Mouse (Mus musculus): ENCODE measurements around the gene Pkm.

Gene Pkm

DNA sequence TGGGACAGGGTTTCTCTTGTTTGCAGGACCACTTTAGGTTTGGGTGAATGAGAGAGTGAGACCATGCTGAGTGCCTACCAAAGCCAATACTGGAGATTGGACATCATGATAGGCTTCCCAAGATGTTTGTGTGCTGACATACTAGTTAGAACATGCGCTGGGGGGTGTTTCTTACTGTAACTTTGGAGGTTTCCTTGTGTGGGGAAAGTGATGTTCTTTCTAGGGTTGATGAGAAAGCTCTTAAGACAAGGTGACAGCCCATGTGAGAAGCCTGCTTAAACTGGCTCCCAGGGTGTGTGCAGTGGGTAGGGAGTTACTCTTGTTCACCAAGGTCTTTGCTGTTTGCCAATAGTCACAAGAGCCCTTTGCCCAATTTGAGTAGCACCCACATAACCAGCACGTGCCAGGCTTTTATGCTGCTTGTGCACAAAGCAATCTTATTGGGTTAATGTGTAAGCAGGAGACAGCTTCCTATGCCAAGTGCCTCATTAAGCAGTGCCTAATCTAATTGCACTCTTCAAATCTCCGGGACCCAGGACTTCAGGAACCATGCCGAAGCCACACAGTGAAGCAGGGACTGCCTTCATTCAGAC, 8.6 kb downstream of the Pkm start:
- in situ Hi-C loops (cut with MboI, MseI): loop anchor here in 1 of 2 experiments (5.0 kb wide), 1 partner anchor 37 kb away; no protein-coding TSS in a partner anchor

DNA sequence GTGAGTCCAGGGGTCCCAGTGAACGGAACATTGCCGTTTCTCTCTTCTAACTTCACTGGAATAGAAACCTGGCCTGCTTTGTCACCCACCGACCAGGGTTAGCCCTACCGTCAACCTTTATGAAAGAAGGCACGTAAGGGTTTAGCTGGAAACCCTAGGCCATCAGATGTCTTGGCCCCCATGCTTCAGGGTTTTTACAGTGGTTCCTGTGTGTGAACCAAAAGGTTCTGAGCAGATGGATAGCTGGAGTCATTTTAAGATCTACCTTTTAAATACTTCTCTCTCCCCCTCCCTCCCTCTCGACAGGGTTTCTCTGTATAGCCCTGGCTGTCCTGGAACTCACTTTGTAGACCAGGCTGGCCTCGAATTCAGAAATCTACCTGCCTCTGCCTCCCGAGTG, 9.8 kb downstream of the Pkm start:
- in situ Hi-C loops (cut with MboI, MseI): loop anchor here in 1 of 2 experiments (5.0 kb wide), 1 partner anchor 39 kb away; no protein-coding TSS in a partner anchor

DNA sequence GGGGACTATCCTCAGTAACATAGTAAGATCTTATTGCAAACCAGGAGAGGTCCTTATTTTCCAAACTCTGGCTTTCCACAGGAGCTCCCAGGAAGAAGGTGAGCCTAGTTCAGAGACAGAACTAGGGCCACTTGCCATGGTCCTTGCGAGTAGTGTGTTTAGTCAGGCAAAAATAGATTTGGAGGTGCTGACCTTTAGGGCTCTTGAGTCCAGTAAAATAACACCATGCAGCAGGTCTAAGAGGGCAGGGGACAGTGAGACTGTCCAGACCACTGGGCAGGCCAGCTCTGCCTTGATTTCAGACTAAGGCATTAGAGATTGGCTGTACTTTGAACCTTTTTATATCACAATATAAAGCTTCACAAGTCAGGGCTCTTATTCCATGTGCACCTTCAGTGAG, 10.6 kb downstream of the Pkm start:
- in situ Hi-C loops (cut with MboI, MseI): loop anchor here in 1 of 2 experiments (5.0 kb wide), 1 partner anchor 40 kb away; no protein-coding TSS in a partner anchor

- in situ Hi-C loops (cut with MboI, MseI): loop anchor here in 1 of 2 experiments (5.0 kb wide), 1 partner anchor 40 kb away; no protein-coding TSS in a partner anchor
Observed at GRCm38 (mm10) chr9:59667250-59667649, 11.1 kb downstream of the Pkm start.

DNA sequence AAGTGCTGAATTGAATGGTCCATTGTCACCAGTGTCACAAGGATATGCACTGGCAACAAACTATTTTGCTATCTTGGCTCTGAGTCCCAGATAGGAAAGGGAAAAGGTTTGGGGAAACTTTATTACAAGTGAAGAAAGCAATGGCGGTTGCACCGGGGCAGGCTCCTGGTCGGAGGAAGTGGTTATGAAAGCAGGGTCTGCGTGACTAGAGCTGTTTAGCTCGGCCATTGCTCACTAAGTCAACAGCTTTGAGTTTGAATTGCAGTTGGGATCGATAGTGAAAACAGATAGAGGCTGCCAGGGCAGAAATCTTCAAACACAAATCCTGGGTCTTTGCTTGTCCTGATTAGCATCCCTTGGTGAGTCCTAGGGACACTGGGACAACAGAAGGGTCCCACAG, 11.7 kb downstream of the Pkm start:
- in situ Hi-C loops (cut with MboI, MseI): loop anchor here in 1 of 2 experiments (5.0 kb wide), 1 partner anchor 41 kb away; no protein-coding TSS in a partner anchor

DNA sequence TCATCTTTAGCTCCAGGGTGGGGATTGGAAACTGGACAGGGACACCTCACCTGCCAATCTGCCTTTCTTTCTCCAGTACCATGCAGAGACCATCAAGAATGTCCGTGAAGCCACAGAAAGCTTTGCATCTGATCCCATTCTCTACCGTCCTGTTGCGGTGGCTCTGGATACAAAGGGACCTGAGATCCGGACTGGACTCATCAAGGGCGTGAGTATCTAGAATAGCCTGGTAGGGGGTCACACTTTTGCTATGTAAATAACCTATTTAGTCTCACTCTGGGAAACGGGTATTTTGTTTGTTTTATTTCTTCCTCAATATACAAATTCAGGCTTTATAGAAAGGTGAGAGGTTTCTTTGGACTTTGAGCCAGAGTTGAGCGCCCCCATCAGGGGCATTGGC, 12.3 kb downstream of the Pkm start:
- in situ Hi-C loops (cut with MboI, MseI): loop anchor here in 1 of 2 experiments (5.0 kb wide), 1 partner anchor 41 kb away; no protein-coding TSS in a partner anchor

DNA sequence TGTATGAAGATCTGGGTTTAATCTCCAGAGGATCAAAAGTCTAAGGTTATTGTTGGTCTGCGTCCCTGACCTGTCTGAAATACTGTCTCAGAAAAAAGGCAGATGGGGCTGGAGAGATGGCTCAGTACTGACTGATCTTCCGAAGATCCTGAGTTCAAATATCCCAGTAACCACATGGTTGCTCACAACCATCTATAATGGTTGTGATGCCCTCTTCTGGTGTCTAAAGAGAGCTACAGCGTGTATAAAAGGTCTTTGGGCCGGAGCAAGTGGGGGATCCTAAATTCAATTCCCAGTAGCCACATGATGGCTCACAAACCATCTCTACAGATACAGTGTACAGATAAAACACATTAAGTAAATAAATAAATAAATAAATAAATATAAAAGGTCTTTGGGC, 13.0 kb downstream of the Pkm start:
- in situ Hi-C loops (cut with MboI, MseI): loop anchor here in 1 of 2 experiments (5.0 kb wide), 1 partner anchor 42 kb away; no protein-coding TSS in a partner anchor

- in situ Hi-C loops (cut with MboI, MseI): no loop called here
Observed at GRCm38 (mm10) chr9:59672195-59672894, 16.2 kb downstream of the Pkm start.

GRCm38 (mm10) chr9:59673427-59673826, 17.3 kb downstream of the Pkm start:
- in situ Hi-C loops (cut with MboI, MseI): no loop called here

GRCm38 (mm10) chr9:59675598-59675997, 19.4 kb downstream of the Pkm start:
- in situ Hi-C loops (cut with MboI, MseI): no loop called here

DNA sequence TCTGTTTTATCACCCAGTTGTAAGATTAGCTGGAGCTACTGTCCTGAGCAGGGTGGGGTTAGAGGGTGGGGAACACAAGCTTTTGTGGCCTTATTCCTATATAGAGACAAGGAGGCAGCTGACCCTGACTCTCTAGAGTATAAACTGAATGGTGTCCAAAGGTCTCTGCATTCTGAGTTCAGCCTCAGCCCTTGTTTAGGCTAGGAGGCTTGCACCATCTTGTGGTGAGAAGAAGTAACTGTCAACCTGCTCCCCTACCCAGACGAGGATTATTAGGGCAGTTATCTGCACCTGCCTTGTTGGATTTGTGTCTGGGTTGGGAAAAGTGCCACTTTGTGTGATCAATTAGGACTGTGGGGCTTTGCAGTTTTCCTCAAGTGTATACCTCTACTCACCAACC, 22.1 kb downstream of the Pkm start:
- in situ Hi-C loops (cut with MboI, MseI): no loop called here

- in situ Hi-C loops (cut with MboI, MseI): no loop called here
Observed at GRCm38 (mm10) chr9:59679678-59680533, 23.7 kb downstream of the Pkm start, which contains the start of gene Gramd2. Gramd2 (plus strand) TSS chr9:59680144.

GRCm38 (mm10) chr9:59680534-59680875, 24.3 kb downstream of the Pkm start:
- in situ Hi-C loops (cut with MboI, MseI): no loop called here

DNA sequence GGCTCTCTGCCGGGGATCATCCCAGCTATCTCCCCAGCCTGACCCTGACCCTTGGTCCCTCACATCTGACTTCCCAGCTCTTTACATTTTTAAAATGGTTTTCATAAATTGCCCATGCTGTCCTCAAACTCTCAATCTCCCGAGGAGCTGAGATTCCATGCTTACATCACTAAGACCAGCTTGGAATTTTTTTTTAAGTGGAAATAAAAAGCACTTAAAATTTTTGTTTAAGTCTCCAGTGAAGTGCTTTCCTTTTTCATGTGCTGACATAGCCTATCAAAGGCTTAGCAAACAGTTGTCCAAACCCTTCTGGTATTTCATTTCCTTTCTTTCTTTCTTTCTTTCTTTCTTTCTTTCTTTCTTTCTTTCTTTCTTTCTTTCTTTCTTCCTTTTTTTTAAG, 27.9 kb downstream of the Pkm start:
- in situ Hi-C loops (cut with MboI, MseI): no loop called here

DNA sequence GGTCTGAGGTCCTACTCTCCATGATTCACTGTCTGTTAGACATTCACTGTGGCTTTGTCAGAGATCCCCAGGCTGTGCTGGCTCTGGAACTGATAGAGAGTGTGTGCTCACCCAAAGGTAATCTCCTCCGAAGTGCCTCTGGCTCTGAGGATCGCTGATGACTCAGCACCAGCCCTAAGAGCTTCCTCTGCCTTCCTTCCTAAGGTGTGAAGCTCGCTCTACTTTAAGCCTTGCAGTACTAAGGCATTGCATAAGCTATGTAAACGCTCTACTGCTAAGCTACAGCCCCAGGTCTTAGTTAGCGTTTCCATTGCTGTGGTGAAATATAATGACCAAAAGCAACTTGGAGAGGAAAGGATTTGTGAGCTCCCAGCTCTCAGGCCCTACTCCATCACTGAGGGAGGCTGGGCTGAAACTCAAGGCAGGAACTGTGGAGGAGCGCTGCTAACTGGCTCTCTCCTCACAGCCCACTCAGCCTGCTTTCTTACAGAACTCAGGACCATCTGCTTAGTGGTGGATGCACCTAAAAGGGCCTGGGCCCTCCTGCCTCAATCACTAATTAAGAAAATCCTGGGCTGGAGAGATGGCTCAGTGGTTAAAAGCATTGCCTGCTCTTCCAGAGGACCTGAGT, 31.4 kb downstream of the Pkm start:
- in situ Hi-C loops (cut with MboI, MseI): no loop called here

DNA sequence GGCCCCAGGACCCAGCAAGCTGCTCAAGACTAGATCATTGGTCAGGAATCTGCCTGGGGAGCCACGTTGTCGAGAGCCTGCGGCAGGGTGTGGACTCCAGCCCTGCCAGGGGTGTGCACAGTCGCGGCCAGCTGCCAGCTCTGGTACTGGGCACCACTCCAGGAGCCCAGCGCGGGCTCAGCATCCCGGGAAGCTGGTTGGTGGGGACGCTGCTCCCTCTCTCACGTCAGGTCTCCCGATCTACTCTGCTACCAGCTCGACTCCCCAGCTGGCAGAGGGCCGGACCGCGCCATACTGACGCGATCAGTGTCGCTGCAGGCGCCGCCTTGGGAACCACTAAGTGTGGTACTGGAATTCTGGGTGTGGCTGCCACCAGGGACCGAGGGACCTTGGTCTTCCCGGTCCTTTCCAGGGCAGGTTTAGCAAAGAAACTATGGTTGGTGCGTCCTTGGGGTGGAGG, 35.5 kb downstream of the Pkm start:
- in situ Hi-C loops (cut with MboI, MseI): no loop called here

DNA sequence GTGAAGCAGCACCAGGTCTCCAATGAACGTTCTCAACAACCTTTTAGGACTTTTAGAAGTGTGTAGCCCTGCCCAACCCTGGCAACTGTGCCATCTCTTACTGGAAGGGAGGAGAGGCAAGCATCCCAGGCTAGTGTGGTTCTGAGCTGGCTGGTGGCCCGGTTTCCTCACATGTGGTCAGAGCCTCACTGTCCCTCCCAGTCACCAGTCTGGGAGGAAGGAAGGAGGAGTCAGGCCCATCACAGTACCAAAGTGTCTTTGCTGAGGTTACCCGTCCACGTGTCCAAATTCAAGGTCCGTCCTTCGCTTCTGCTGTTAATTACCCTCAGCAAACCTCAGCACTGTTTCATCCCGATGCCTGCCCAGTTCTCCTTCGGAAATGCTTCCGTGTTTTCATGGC, 36.0 kb downstream of the Pkm start:
- in situ Hi-C loops (cut with MboI, MseI): no loop called here

DNA sequence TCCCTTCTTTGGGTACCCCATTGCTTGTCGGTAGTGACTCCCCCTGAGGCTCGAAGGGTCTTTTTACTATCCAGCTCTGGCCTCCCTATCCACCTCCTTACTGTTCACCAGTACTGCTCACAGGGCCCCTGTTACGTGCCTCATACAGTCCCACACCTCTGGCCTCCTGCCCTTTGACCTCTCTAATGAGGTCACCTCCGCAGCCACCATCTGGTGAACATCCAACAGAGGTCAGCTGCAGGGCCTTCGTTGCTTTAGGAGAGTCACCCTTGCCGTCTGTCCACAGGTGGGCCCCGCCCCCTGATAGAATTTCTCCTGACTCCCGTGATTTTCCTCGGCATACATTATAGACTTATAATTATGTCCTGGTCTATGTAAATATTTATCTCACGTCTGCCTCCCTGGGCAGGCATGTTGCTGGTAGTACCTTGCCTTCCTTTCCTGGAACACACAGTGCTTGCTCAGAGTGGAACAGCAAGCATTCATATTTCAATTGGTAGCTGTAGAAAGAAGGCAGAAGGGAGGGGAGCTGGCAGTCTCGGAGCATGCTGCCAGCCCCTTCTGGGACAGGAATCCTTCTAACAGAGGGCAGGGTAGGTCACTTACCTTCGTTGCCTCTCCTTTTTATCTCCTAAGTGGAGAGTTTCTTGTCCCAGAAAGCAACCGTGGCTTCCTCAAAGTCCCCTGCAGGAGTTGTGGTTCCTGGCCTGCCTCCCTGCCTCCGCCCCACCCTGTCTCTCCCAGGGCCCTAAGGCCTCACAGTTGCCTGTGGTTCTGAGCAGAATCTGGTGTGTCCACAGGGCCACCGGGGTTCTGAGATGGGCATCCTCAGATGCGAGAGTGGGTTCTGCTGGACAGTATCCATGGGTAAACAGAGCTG, 38.6 kb downstream of the Pkm start:
- in situ Hi-C loops (cut with MboI, MseI): no loop called here

DNA sequence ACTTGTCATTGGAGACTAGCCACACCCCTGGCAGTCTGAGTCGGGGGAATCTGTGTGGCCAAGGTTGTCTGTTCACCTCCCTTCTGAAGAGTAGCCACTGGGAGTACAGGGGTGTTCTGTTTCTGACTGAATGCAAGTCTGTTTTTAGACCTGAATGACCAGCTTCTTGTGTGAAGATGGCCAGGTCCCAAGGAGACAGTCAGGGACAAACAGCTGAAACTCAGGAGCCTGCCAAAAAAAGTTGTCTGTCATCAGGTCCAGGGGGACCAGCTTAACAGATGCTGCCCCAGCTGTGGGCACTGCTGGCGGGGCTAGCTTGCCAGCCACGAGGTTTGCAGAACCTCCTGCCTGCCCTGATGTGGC, 39.3 kb downstream of the Pkm start:
- in situ Hi-C loops (cut with MboI, MseI): no loop called here

- in situ Hi-C loops (cut with MboI, MseI): no loop called here
Observed at GRCm38 (mm10) chr9:59696381-59696780, 40.2 kb downstream of the Pkm start.

GRCm38 (mm10) chr9:59701094-59701493, 44.9 kb downstream of the Pkm start:
- in situ Hi-C loops (cut with MboI, MseI): no loop called here
